Mouse (Mus musculus): ENCODE measurements around the gene Rasa3. TPM values are rescaled to one million over a fixed set of nuclear protein-coding genes. Genes with fewer than 3 reads are reported as not detected.

Gene Rasa3
- polyA plus RNA-seq, 1 experiment from 2014 or later, result 20.2 TPM

DNA sequence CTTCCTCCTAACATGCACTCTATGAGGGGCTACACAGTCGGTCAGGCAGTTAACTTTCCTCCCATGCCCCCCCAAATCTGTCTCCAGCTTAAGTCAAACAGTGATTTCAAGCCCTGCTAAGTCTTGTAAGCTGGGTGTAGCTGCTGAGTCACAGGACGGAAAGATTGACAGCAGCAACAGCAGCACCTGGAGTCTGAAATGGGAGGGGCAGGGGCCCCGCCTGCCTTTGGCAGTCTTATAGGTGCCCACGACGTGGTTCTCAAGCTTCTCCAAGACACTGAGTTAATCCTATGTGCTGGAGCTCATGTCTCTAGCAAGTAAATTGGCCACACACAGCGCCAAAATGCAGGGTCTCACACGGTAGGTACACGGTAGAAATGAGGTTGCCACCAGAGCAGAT lies 84.1 kb downstream of the Rasa3 start:
- Histone ChIP-seq H3K4me2 (no peak overlapping the region), H3K4me3 (replicated peaks) (no peak overlapping the region), H3K9me3 (no peaks in the 10 kb centered on the region), H3K36me3 (peaks cover 14% of the 10 kb centered on the region; the same call in 1 of the 2 replicates), H3K27me3 (no peaks in the 10 kb centered on the region), H3K4me1 (replicated peaks) (no peaks in the 10 kb centered on the region), H3K27ac (no peak overlapping the region), H3K9ac (replicated peaks) (no peak overlapping the region)
- ATAC-seq (ENCODE audit: insufficient number of reproducible peaks, insufficient read depth, low FRiP score, low TSS enrichment, low read depth), result no peak
- 81% methylated on average over 8 of the region's 8 CpGs for WGBS

DNA sequence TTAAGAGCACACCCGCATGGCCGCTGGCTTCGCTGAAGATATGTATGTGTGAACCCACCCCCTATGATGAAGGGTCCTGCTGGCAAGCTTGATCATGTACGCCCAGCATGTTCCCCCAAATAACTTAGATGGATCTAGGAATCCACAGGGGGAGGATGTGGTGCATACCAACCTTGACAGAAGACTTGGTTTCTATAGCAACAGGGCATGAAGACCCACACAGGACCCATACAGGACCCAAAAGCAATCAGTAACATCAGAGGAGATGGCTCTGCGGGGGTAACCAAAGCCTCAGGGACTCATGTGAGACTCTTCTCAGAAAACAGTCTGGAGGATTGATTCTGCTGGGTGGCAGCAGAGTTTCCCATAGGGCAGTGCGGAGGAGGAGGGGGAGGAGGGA lies 86.2 kb downstream of the Rasa3 start:
- Histone ChIP-seq H3K4me2 (no peak overlapping the region), H3K4me1 (replicated peaks) (no peaks in the 10 kb centered on the region), H3K9me3 (no peaks in the 10 kb centered on the region), H3K27me3 (no peaks in the 10 kb centered on the region), H3K4me3 (replicated peaks) (no peak overlapping the region), H3K9ac (replicated peaks) (no peak overlapping the region), H3K36me3 (peaks cover 3% of the 10 kb centered on the region; the same call in 1 of the 2 replicates), H3K27ac (no peak overlapping the region)
- 84% methylated on average over 6 of the region's 6 CpGs for WGBS
- no peak for ATAC-seq (ENCODE audit: insufficient number of reproducible peaks, insufficient read depth, low FRiP score, low TSS enrichment, low read depth)

- no peak overlapping the region for H3K9ac ChIP-seq (replicated peaks)
- H3K4me3 ChIP-seq (replicated peaks), result no peak overlapping the region
- no peak overlapping the region for H3K27ac ChIP-seq
- no peaks in the 10 kb centered on the region for H3K9me3 ChIP-seq
- 78% methylated on average over 6 of the region's 6 CpGs for WGBS
- H3K36me3 ChIP-seq, result peaks cover 17% of the 10 kb centered on the region; the same call in 1 of the 2 replicates
- H3K27me3 ChIP-seq, result no peaks in the 10 kb centered on the region
- ATAC-seq (ENCODE audit: insufficient number of reproducible peaks, insufficient read depth, low FRiP score, low TSS enrichment, low read depth), result no peak
- H3K4me1 ChIP-seq (replicated peaks), result no peaks in the 10 kb centered on the region
- no peak overlapping the region for H3K4me2 ChIP-seq
Measured at GRCm38 (mm10) chr8:13589071-13589470, 88.3 kb downstream of the Rasa3 start.

- no peak for ATAC-seq (ENCODE audit: insufficient number of reproducible peaks, insufficient read depth, low FRiP score, low TSS enrichment, low read depth)
- whole genome bisulfite sequencing, result 78% methylated on average over 8 of the region's 8 CpGs
- Histone ChIP-seq H3K27ac (no peak overlapping the region), H3K36me3 (peaks cover 54% of the 10 kb centered on the region; the same call in 1 of the 2 replicates), H3K9ac (replicated peaks) (no peak overlapping the region), H3K4me3 (replicated peaks) (no peak overlapping the region), H3K4me1 (replicated peaks) (no peaks in the 10 kb centered on the region), H3K9me3 (no peaks in the 10 kb centered on the region), H3K4me2 (no peak overlapping the region), H3K27me3 (no peaks in the 10 kb centered on the region)
Measured at GRCm38 (mm10) chr8:13584652-13585051, 92.8 kb downstream of the Rasa3 start.

- Histone ChIP-seq H3K9ac (replicated peaks) (no peak overlapping the region), H3K4me3 (replicated peaks) (no peak overlapping the region), H3K4me2 (no peak overlapping the region), H3K36me3 (peaks cover 50% of the 10 kb centered on the region), H3K27ac (no peak overlapping the region), H3K4me1 (replicated peaks) (no peaks in the 10 kb centered on the region), H3K9me3 (0 out of 2 replicates have a peak, but pooled peaks cover 1% of the 10 kb centered on the region), H3K27me3 (no peaks in the 10 kb centered on the region)
- ATAC-seq (ENCODE audit: insufficient number of reproducible peaks, insufficient read depth, low FRiP score, low TSS enrichment, low read depth), result no peak
- WGBS, result 93% methylated on average over 6 of the region's 6 CpGs
Measured at GRCm38 (mm10) chr8:13577869-13578268, 99.5 kb downstream of the Rasa3 start.

DNA sequence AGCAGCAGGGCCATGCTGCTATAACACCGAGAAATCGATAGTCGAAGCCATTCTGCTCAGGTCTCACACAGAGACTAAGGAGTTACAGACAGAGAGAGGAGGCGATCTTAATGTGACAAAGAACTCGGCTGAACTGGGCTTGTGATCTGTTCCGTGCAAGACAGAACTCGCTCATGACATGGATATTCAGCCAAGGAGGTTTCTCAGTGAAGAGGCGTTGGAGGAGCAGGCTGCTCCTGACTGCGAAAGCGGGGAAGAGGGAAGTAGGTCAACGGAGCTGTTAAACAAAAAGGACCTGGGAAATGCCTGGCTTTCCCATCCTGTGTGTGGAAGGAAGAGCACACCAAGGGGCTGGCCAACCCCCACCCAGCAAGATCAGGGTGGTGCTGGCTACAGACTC lies 105.4 kb downstream of the Rasa3 start:
- WGBS, result 84% methylated on average over 11 of the region's 11 CpGs
- no peak overlapping the region for H3K27ac ChIP-seq
- no peak overlapping the region for H3K4me2 ChIP-seq
- H3K36me3 ChIP-seq, result peaks cover 18% of the 10 kb centered on the region
- H3K9me3 ChIP-seq, result 0 out of 2 replicates have a peak, but pooled peaks cover 3% of the 10 kb centered on the region
- no peak for ATAC-seq (ENCODE audit: insufficient number of reproducible peaks, insufficient read depth, low FRiP score, low TSS enrichment, low read depth)
- H3K4me1 ChIP-seq (replicated peaks), result peaks cover 16% of the 10 kb centered on the region
- no peak overlapping the region for H3K9ac ChIP-seq (replicated peaks)
- no peaks in the 10 kb centered on the region for H3K27me3 ChIP-seq
- H3K4me3 ChIP-seq (replicated peaks), result no peak overlapping the region

- no peak; the same call in 1 of the 2 replicates for ATAC-seq (ENCODE audit: insufficient number of reproducible peaks, insufficient read depth, low FRiP score, low TSS enrichment, low read depth)
- Histone ChIP-seq H3K27me3 (no peaks in the 10 kb centered on the region), H3K4me1 (replicated peaks) (no peaks in the 10 kb centered on the region), H3K9ac (replicated peaks) (no peak within 1 kb of the TSS), H3K4me2 (0 out of 2 replicates have a peak within 1 kb of the TSS, but pooled peaks have one; percentile 3), H3K4me3 (replicated peaks) (no peak within 1 kb of the TSS), H3K9me3 (no peaks in the 10 kb centered on the region), H3K27ac (no peak within 1 kb of the TSS), H3K36me3 (no peaks in the 10 kb centered on the region)
- WGBS, result 23% methylated on average over 13 of the region's 13 CpGs
Measured at GRCm38 (mm10) chr8:13562118-13562517, 115.3 kb downstream of the Rasa3 start, which contains the start of gene 1700029H14Rik. 1700029H14Rik (minus strand) TSS chr8:13562461.

GRCm38 (mm10) chr8:13557526-13557925 lies 119.9 kb downstream of the Rasa3 start:
- Histone ChIP-seq H3K9me3 (no peaks in the 10 kb centered on the region), H3K27ac (no peak overlapping the region), H3K36me3 (no peaks in the 10 kb centered on the region), H3K4me3 (replicated peaks) (no peak overlapping the region), H3K9ac (replicated peaks) (no peak overlapping the region), H3K4me2 (no peak overlapping the region), H3K4me1 (replicated peaks) (no peaks in the 10 kb centered on the region), H3K27me3 (no peaks in the 10 kb centered on the region)
- ATAC-seq (ENCODE audit: insufficient number of reproducible peaks, insufficient read depth, low FRiP score, low TSS enrichment, low read depth), result no peak
- WGBS, result 67% methylated on average over 2 of the region's 2 CpGs

- Histone ChIP-seq H3K9me3 (no peaks in the 10 kb centered on the region), H3K27me3 (no peaks in the 10 kb centered on the region; the same call in 1 of the 2 replicates), H3K36me3 (no peaks in the 10 kb centered on the region), H3K9ac (replicated peaks) (no peak overlapping the region), H3K4me1 (replicated peaks) (peaks cover 6% of the 10 kb centered on the region; the same call in 1 of the 2 replicates), H3K27ac (no peak overlapping the region), H3K4me3 (replicated peaks) (no peak overlapping the region), H3K4me2 (no peak overlapping the region)
- WGBS, result 90% methylated on average over 6 of the region's 6 CpGs
- ATAC-seq (ENCODE audit: insufficient number of reproducible peaks, insufficient read depth, low FRiP score, low TSS enrichment, low read depth), result no peak
Measured at GRCm38 (mm10) chr8:13551574-13551830, 125.9 kb downstream of the Rasa3 start.

DNA sequence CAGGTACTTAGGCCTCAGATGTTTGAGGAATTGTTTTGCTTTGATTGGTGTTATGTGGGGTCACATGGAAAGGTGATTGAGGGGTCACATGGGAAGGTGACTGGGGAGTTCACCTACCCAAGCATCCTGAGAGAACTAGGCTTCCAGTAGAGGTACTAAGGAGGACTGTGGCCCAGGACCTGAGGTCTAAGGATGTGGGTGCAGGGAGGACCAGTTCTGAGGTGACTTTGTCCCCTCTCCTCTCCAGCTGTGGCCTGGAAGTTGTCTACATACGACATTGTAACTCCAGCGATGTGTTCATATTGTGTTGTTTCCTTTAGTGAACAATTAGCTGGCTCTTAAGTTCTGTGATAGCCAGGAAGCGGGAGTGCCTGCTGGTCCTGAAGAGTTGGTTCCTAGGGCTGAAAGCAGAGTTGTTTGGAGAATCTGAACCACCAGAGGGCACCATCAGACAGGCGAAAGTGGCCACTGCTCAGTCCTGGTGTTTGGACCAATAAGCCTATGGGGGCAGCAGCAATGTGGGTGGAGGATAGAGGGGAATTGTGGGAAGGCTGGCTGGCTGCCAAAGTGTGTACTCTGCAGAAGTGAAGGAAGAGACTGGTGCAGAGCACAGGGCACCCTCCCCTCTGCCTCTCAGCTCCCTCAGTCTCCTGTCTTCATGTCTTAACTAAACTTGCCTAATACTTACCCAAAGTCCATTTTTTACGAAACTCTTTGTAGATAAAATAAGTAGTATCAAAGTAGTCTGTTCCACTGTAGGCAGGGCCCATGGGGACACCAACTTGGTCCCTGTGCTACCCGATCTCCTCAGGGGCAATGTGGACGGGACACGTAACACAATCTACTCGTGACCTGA lies 126.5 kb downstream of the Rasa3 start:
- WGBS, result 54% methylated on average over 9 of the region's 9 CpGs
- ATAC-seq (ENCODE audit: insufficient number of reproducible peaks, insufficient read depth, low FRiP score, low TSS enrichment, low read depth), result peak; percentile 88
- Histone ChIP-seq H3K9ac (replicated peaks) (no peak overlapping the region), H3K36me3 (no peaks in the 10 kb centered on the region), H3K27ac (no peak overlapping the region), H3K4me1 (replicated peaks) (peaks cover 6% of the 10 kb centered on the region; the same call in 1 of the 2 replicates), H3K4me2 (no peak overlapping the region), H3K4me3 (replicated peaks) (no peak overlapping the region), H3K9me3 (no peaks in the 10 kb centered on the region), H3K27me3 (no peaks in the 10 kb centered on the region; the same call in 1 of the 2 replicates)

DNA sequence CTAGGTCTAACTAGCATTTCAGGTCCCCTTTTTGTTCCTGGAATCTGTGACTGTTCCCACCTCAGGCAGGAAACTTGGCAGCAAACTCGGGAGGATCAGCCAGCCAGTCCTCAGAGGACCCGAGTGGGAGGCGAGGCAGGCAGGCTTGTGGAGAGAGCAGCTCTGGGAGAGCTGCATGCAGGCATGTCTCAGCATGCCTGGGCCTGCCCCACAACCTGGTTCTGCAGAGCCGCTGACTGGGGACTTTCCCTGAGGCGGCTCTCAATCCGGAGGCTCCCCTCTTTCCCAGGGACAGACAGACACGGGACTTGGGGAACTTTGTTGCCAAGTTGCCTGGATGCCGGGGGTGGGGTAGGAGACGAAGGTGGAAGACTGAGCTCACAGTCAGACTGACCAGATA lies 128.6 kb downstream of the Rasa3 start:
- H3K27ac ChIP-seq, result no peak overlapping the region
- 49% methylated on average over 9 of the region's 9 CpGs for WGBS
- H3K27me3 ChIP-seq, result no peaks in the 10 kb centered on the region; the same call in 1 of the 2 replicates
- H3K9ac ChIP-seq (replicated peaks), result no peak overlapping the region
- no peak overlapping the region for H3K4me2 ChIP-seq
- peaks cover 6% of the 10 kb centered on the region; the same call in 1 of the 2 replicates for H3K4me1 ChIP-seq (replicated peaks)
- no peak for ATAC-seq (ENCODE audit: insufficient number of reproducible peaks, insufficient read depth, low FRiP score, low TSS enrichment, low read depth)
- H3K4me3 ChIP-seq (replicated peaks), result no peak overlapping the region
- 0 out of 2 replicates have a peak, but pooled peaks cover 5% of the 10 kb centered on the region for H3K9me3 ChIP-seq
- no peaks in the 10 kb centered on the region for H3K36me3 ChIP-seq

Data from limb, embryonic 12.5 days (tissue).